ENCODE assay signal across 11 mouse cellular contexts in genomic region chr4:54904641-54905040, GRCm38 (mm10). TPM values are rescaled to one million over a fixed set of nuclear protein-coding genes. Genes with fewer than 3 reads are reported as not detected.
"Had no signal": no experiment of that assay in that cellular context is flagged by ENCODE, and none has a peak within 500 bp of the region (broad histone marks: within the 10 kb centered on the region; RNA-seq: fewer than 3 reads in every experiment).

No protein-coding gene starts in this region.

- DNase-seq: kidney, postnatal 25 days; layer of hippocampus, adult 9-11 months; layer of hippocampus, postnatal 36 days; lung, adult 18-20 months; lung, postnatal 10 days; lung, postnatal 36 days; retina, postnatal 1 day; thymus, adult 18-20 months; thymus, postnatal 36 days had no signal

RNA-seq across cellular contexts. Expression of gene Zfp462, which starts 40.2 kb away (rescaled TPM):
- total RNA-seq: monocyte, adult 5-6 weeks; neutrophil, adult 5-6 weeks had no signal
